ENCODE assay signal across 23 mouse cellular contexts in the genomic region with DNA sequence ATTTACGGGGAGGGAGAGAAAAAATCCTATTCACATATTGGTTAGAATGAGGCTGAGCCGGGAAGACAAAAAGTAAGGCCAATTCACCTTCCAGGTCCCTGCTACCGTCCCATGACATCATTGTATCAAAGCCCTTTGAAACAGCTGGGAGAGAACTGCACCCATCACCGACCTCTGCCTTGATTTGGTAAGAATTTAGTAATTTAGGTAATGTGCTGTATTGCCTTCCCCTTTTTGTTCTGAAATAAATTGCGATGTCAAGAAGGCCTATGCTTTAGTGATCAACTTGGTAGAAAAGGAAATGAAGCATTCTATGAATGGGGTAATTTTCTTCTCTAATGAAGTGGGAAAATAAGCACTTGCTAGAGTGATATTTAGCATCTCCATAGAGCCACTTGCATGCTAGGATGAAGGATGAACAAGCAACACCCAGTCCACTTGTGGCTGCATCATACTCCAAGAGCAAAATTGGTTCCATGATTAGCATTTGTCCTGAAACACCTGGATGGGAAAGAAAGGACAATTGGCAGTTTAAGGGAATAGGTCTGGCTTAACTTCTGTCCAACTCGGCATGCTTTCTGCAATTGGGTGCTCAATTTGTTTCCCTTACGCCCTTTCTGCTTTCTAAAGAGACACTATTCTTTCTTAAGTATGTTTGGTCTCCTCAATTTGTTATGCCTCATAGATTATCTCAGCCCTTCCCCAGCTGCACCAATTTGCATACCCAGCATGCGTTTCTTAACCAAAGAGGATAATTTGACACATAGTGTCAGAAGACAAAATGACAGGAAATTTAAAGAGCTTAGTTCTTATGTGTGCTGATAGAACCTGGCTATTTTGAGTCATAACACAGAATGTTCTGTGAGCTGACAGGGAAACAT.
DNase-seq lines count a peak whose midpoint lies in the region; ATAC-seq lines count a peak whose summit lies in the region.
"Had no signal": no experiment of that assay in that cellular context is flagged by ENCODE, and none has a peak within 500 bp of the region (broad histone marks: within the 10 kb centered on the region; RNA-seq: fewer than 3 reads in every experiment).

No protein-coding gene starts in this region.

- no peak overlapping the region for H3K4me3 ChIP-seq in forebrain, embryonic 12.5 days (replicated peaks)
- no peak overlapping the region for H3K4me3 ChIP-seq in forebrain, embryonic 10.5 days
- no peak overlapping the region for H3K4me3 ChIP-seq in neural tube, embryonic 11.5 days (ENCODE audit: low read depth, low read length)
- H3K4me3 ChIP-seq in forebrain, embryonic 16.5 days (replicated peaks; ENCODE audit: low read length) = no peak overlapping the region
- H3K4me3 ChIP-seq: heart, embryonic 13.5 days had no signal

- no peak overlapping the region for H3K27ac ChIP-seq in forebrain, embryonic 12.5 days
- H3K27ac ChIP-seq in forebrain, embryonic 10.5 days = no peak overlapping the region
- H3K27ac ChIP-seq in neural tube, embryonic 11.5 days (ENCODE audit: low read depth, low read length) = no peak overlapping the region
- H3K27ac ChIP-seq in forebrain, embryonic 16.5 days (ENCODE audit: low read length) = no peak overlapping the region
- H3K27ac ChIP-seq: heart, embryonic 13.5 days; hindbrain, embryonic 14.5 days; kidney, postnatal 0 days; liver, embryonic 14.5 days had no signal

- H3K9ac ChIP-seq in forebrain, embryonic 12.5 days = no peak overlapping the region
- H3K9ac ChIP-seq in neural tube, embryonic 11.5 days (ENCODE audit: low read length) = no peak overlapping the region
- no peak overlapping the region for H3K9ac ChIP-seq in forebrain, embryonic 16.5 days (replicated peaks; ENCODE audit: low read depth, low read length)
- H3K9ac ChIP-seq: heart, embryonic 13.5 days; hindbrain, embryonic 14.5 days; liver, embryonic 14.5 days had no signal

- 60% methylated on average over 8 of the region's 8 CpGs for WGBS in forebrain, embryonic 12.5 days
- WGBS in forebrain, embryonic 10.5 days = 74% methylated on average over 8 of the region's 8 CpGs
- WGBS in neural tube, embryonic 11.5 days = 62% methylated on average over 8 of the region's 8 CpGs
- WGBS in forebrain, embryonic 16.5 days = 45% methylated on average over 8 of the region's 8 CpGs

- H3K27me3 ChIP-seq in forebrain, embryonic 12.5 days = no peaks in the 10 kb centered on the region
- H3K27me3 ChIP-seq in forebrain, embryonic 10.5 days (ENCODE audit: poor library complexity, severe bottlenecking) = peaks cover 13% of the 10 kb centered on the region
- H3K27me3 ChIP-seq in neural tube, embryonic 11.5 days (ENCODE audit: control insufficient read depth, insufficient read depth, low read length) = no peaks in the 10 kb centered on the region
- H3K27me3 ChIP-seq in forebrain, embryonic 16.5 days (replicated peaks; ENCODE audit: control insufficient read depth, insufficient read depth, low read length) = no peaks in the 10 kb centered on the region
- H3K27me3 ChIP-seq: heart, embryonic 13.5 days; Patski had no signal

- no peaks in the 10 kb centered on the region for H3K9me3 ChIP-seq in forebrain, embryonic 12.5 days
- H3K9me3 ChIP-seq in forebrain, embryonic 10.5 days = no peaks in the 10 kb centered on the region
- H3K9me3 ChIP-seq in neural tube, embryonic 11.5 days (ENCODE audit: control insufficient read depth, low read length) = no peaks in the 10 kb centered on the region
- H3K9me3 ChIP-seq in forebrain, embryonic 16.5 days (ENCODE audit: control insufficient read depth, low read length) = no peaks in the 10 kb centered on the region
- H3K9me3 ChIP-seq: heart, embryonic 13.5 days had no signal

- peak; percentile 25; the same call in 1 of the 2 replicates for ATAC-seq in forebrain, embryonic 12.5 days (ENCODE audit: low FRiP score)
- ATAC-seq in neural tube, embryonic 11.5 days (ENCODE audit: insufficient read depth, low FRiP score, low TSS enrichment) = 0 out of 2 replicates have a peak, but pooled peaks have one; percentile 32
- peak; percentile 80 for ATAC-seq in forebrain, embryonic 16.5 days
- ATAC-seq: intestine, postnatal 0 days; Patski had no signal

- DNase-seq in forebrain, embryonic 10.5 days (ENCODE audit: extremely low spot score, low spot score) = no peak
- DNase-seq in neural tube, embryonic 11.5 days (ENCODE audit: low spot score) = no peak
- no peak for DNase-seq in neural tube, embryonic 10.5 days (ENCODE audit: extremely low spot score, low spot score)
- DNase-seq in adipocyte (ENCODE audit: low spot score) = no peak
- DNase-seq in spleen, postnatal 4 days (ENCODE audit: low spot score in 2 of 2) = no peak
- DNase-seq: adrenal gland, postnatal 36 days; cerebellum, adult 8-10 months; cerebellum, postnatal 25 days; heart, postnatal 10 days; liver; lung, adult 2 months; lung, postnatal 10 days; midbrain, embryonic 14.5 days; right cerebral cortex, postnatal 14 days; thymus, postnatal 14 days had no signal

- no peaks in the 10 kb centered on the region for H3K36me3 ChIP-seq in forebrain, embryonic 12.5 days (replicated peaks)
- H3K36me3 ChIP-seq in forebrain, embryonic 10.5 days (replicated peaks) = no peaks in the 10 kb centered on the region
- no peaks in the 10 kb centered on the region for H3K36me3 ChIP-seq in neural tube, embryonic 11.5 days (ENCODE audit: control insufficient read depth, insufficient read depth, low read length)
- no peaks in the 10 kb centered on the region for H3K36me3 ChIP-seq in forebrain, embryonic 16.5 days (ENCODE audit: control insufficient read depth, insufficient read depth)
- H3K36me3 ChIP-seq: heart, embryonic 13.5 days had no signal

- H3K4me2 ChIP-seq in forebrain, embryonic 12.5 days = no peak overlapping the region
- H3K4me2 ChIP-seq in neural tube, embryonic 11.5 days (ENCODE audit: low read depth) = no peak overlapping the region
- no peak overlapping the region for H3K4me2 ChIP-seq in forebrain, embryonic 16.5 days (ENCODE audit: low read length)
- H3K4me2 ChIP-seq: heart, embryonic 13.5 days; hindbrain, embryonic 14.5 days had no signal

- 0 out of 2 replicates have a peak, but pooled peaks cover 4% of the 10 kb centered on the region for H3K4me1 ChIP-seq in forebrain, embryonic 12.5 days
- no peaks in the 10 kb centered on the region for H3K4me1 ChIP-seq in forebrain, embryonic 10.5 days
- H3K4me1 ChIP-seq in neural tube, embryonic 11.5 days (ENCODE audit: control insufficient read depth, insufficient read depth, low read length) = no peaks in the 10 kb centered on the region
- peaks cover 3% of the 10 kb centered on the region; the same call in 1 of the 2 replicates for H3K4me1 ChIP-seq in forebrain, embryonic 16.5 days (replicated peaks; ENCODE audit: control insufficient read depth, insufficient read depth, low read length)
- H3K4me1 ChIP-seq: heart, embryonic 13.5 days had no signal

Comparison
In these comparisons a context has a peak if more than half of its experiments do, and no peak if none do; other contexts are left out.
1. ATAC-seq: peak in every context shown above with its lines; median percentile 80 in forebrain, embryonic 16.5 days; 32 in neural tube, embryonic 11.5 days; 25 in forebrain, embryonic 12.5 days.